ENCODE assay signal across 12 mouse cellular contexts in the genomic region with DNA sequence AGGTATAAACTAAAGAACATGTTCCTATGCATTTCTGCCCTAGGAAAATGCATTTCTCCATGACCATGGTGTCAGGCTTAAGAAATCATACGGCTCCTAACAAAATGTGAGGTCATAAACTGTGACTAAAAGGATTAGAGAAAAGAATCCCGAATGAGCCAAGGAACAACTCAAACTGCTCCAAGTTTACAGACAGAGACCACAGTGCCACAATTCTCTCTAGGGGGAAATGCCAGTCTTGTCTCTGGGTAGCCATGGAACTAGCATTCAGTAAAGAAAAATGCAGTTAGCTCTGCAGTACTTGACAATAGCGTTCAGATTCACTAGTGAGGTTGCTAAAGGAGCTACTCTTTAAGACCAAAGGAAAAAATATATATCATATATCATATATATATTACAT.
"Had no signal": no experiment of that assay in that cellular context is flagged by ENCODE, and none has a peak within 500 bp of the region (broad histone marks: within the 10 kb centered on the region; RNA-seq: fewer than 3 reads in every experiment).

No protein-coding gene starts in this region.

- H3K27me3 ChIP-seq: limb, embryonic 13.5 days had no signal

- H3K9me3 ChIP-seq: limb, embryonic 13.5 days had no signal

- H3K4me3 ChIP-seq: limb, embryonic 13.5 days had no signal

- H3K4me2 ChIP-seq: limb, embryonic 13.5 days had no signal

- H3K27ac ChIP-seq: limb, embryonic 13.5 days; liver, embryonic 14.5 days had no signal

- DNase-seq: kidney, adult 8-10 months; kidney, postnatal 36 days; left cerebral cortex, postnatal 4 days; lung, adult 2 months; lung, postnatal 36 days; right cerebral cortex, adult 18-20 months; right cerebral cortex, postnatal 25 days; thymus, postnatal 36 days had no signal

- ATAC-seq: intestine, postnatal 0 days; lung, postnatal 0 days had no signal

- H3K9ac ChIP-seq: limb, embryonic 13.5 days; liver, embryonic 14.5 days had no signal
